Mouse (Mus musculus) ES-Bruce4 (cell line): ENCODE data around the gene Usp49.

Experiments
- CTCF ChIP-seq: IDR thresholded peaks from one replicate; pipeline ENCODE4 v1.8.1; 2011; ENCODE audit warnings: low read depth, low read length
- POLR2A ChIP-seq: IDR thresholded peaks from one replicate; pipeline ENCODE4 v1.8.1; 2011; ENCODE audit warnings: low read length; ENCODE audit not compliant: insufficient read depth

GRCm38 (mm10) chr17:47678702-47679101 is 48.2 kb downstream of the Usp49 start:
- TF ChIP-seq POLR2A (no peak), CTCF (no peak)
